Mouse (Mus musculus): ENCODE measurements around the gene Mamld1. TPM values are rescaled to one million over a fixed set of nuclear protein-coding genes. Genes with fewer than 3 reads are reported as not detected.
A peak's percentile ranks its signal among the peaks of the same experiment; 100 is the strongest.

The Mamld1 gene
- total RNA-seq, 4 experiments from 2014 or later: 1.3 to 2.1 (median 1.6) TPM

GRCm38 (mm10) chrX:71131464-71131863 is 81.4 kb downstream of the Mamld1 start:
- peak in 1 of 2 experiments; percentile 14 for DNase-seq (ENCODE audit: low spot score in 2 of 2)

GRCm38 (mm10) chrX:71141390-71141789 is 91.3 kb downstream of the Mamld1 start:
- no peak for DNase-seq (ENCODE audit: low spot score in 2 of 2)

GRCm38 (mm10) chrX:71149441-71150050 is 99.5 kb downstream of the Mamld1 start:
- DNase-seq (ENCODE audit: low spot score in 2 of 2): no peak

- peak; percentile 30 to 47 for DNase-seq (ENCODE audit: low spot score in 2 of 2)
Observed at GRCm38 (mm10) chrX:71150551-71151001, 100.5 kb downstream of the Mamld1 start.

- DNase-seq (ENCODE audit: low spot score in 2 of 2): no peak
Observed at GRCm38 (mm10) chrX:71181526-71181925, 131.5 kb downstream of the Mamld1 start.

GRCm38 (mm10) chrX:71183671-71184070 is 133.6 kb downstream of the Mamld1 start:
- peak in 1 of 2 experiments; percentile 5 for DNase-seq (ENCODE audit: low spot score in 2 of 2)

GRCm38 (mm10) chrX:71186396-71186795 is 136.3 kb downstream of the Mamld1 start:
- no peak for DNase-seq (ENCODE audit: low spot score in 2 of 2)

- no peak for DNase-seq (ENCODE audit: low spot score in 2 of 2)
Observed at GRCm38 (mm10) chrX:71204776-71205175, 154.7 kb downstream of the Mamld1 start.

Other genes starting within 250 kb of the Mamld1 start
- 10 to 100 TPM; 11.7 to 13.9 (median 12.5) TPM for gene Mtm1, start 160.5 kb downstream of the Mamld1 start, total RNA-seq (2022)